Mouse (Mus musculus) kidney, adult 11 months (tissue): ENCODE measurements around the gene Elovl3.
"Not testable (repeated sequence)": the region's sequence is repeated elsewhere in the genome, so short reads cannot be mapped to it uniquely, and the experiment has no call there.

ENCODE experiments used
- DNase-seq: peaks from one replicate; pipeline ENCODE4 v3.0.0; 2022

Elovl3 gene

GRCm38 (mm10) chr19:46131694-46132525 is at the start of gene Elovl3:
Gene Elovl3 (plus strand): TSS chr19:46131897.
- peak; percentile 13 for DNase-seq

DNA sequence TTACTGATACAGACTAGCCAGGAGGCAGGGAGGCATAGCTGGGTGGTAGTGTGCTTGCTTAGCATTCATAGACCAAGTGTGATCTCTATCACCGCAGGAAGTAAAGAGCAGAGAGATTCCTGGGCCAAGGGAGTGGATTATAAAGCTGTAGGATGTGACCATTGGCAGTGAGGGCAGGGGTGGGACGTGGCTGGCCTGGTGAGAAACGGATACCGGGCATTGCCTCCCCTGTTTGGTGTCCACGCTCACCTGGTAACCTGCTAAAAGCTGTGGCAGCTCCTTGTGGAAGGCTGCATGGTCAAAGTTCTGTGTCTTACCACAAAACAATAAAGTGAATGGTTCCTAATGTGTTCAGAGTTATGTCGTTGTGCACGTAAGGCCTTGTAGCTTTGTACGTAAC is 46.5 kb upstream of the Elovl3 start:
- DNase-seq: no peak

GRCm38 (mm10) chr19:46086337-46086736 is 45.4 kb upstream of the Elovl3 start:
- DNase-seq: no peak

- no peak for DNase-seq
Measured at GRCm38 (mm10) chr19:46087871-46088270, 43.8 kb upstream of the Elovl3 start.

GRCm38 (mm10) chr19:46091641-46092040 is 40.1 kb upstream of the Elovl3 start:
- DNase-seq: no peak

DNA sequence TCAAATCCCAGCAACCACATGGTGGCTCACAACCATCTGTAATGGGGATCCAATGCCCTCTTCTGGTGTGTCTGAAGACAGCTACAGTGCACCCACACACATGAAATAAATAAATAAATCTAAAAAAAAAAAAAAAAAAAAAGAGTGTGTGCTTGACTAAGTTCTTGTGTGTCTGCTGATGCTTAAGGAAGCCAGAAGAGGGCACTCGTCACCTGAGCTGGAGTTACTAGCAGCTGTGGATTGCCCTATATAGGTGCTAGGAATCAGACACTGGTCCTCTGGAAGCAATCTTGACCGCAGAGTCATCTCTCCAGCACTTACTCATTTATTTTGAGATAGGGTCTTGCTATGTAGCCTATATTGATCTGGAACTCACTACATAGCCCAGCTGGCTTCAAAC is 37.6 kb upstream of the Elovl3 start:
- no peak for DNase-seq

GRCm38 (mm10) chr19:46095291-46095690 is 36.4 kb upstream of the Elovl3 start:
- no peak for DNase-seq

DNA sequence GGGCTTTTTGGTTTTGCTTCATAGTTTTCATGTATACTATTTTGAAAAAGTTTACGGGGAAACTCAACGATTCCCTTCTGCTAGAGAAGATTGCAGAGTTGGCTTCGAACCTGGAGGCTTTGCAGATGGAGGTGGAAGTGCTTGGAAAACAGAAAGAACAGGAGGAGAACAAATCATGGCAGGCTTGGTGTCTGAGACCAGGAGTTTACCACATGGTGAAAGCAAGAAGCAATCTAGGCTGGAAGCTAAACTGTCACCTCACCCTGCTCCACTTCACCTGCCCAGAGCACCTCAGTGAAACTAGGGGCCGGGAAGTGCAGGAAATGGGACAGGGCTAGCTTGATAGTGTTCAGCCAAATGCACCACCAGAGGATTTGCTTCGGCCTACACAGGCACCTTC is 35.3 kb upstream of the Elovl3 start:
- DNase-seq: no peak

GRCm38 (mm10) chr19:46099561-46099960 is 32.1 kb upstream of the Elovl3 start:
- DNase-seq: no peak

DNA sequence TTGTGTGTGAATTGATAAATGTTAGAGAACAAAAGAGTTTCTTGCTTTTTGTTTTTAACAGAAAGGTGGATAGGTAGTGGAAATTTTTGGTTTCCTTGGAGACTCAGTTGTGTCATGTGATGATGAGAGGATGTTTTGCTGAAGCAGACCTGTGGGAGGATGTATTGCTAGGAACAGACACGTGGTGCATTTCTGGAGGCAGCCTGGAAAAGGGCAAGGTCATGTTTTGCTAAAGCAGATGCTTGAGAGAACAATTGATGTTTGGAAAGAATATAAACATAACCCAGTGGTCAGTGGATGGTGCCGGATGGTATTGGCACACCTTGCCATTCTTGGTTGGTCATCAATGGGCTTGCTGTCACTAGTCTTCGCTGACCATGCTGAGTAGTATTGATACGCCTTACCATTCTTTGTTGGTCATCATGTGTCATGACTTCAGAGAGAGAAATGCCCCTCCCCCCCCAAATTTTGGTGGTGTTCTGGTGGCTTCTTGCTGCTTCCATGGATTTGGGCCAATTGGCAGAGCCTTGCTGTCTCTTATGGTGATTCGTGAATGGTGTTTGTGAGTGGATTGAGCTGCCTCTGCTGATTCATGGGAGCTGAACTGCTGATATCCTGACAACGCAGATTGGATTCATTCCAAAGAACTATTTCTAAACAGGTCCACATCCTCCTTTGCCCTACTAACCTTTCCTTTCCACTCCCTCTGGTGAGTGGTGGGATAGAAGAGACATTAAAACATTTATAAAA is 28.1 kb upstream of the Elovl3 start:
- DNase-seq: no peak

DNA sequence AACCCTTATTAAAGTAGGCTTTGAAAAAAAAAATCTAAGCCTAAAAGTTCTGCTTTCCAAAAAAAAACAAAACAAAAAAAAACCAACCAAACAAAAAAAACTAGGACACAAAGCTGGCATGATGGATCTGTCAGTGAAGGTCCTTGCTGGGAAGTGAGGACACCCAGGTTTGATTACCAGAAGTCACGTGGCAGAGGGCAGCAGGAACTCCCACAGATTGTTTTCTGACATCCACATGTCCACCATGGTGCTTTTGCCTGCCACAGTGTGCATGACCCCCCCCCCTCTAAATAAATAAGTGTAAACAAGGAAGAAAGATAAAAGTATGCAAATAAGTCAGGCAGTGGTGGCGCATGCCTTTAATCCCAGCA is 27.5 kb upstream of the Elovl3 start:
- DNase-seq: no peak

- DNase-seq: no peak
Measured at GRCm38 (mm10) chr19:46110214-46110613, 21.5 kb upstream of the Elovl3 start.

GRCm38 (mm10) chr19:46110781-46111180 is 20.9 kb upstream of the Elovl3 start:
- DNase-seq: no peak

DNA sequence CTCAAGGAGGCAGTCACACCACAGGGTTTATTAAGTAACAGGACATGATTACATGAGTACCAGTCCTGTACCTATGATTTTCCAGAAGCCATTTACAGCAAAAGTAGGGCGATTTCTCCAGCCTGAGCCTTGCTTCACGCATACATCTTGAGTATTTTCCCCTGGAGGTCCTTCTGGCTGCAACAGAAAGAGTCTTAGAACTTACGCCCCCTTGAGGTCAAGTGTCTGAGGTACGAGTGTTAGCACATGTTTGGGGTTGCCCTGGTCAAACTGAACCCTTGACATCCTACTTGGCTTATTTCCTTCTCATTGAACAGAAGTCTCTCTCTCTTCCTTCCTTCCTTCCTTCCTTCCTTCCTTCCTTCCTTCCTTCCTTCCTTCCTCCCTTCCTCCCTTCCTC is 17.1 kb upstream of the Elovl3 start:
- no peak for DNase-seq

GRCm38 (mm10) chr19:46119458-46119857 is 12.2 kb upstream of the Elovl3 start:
- no peak for DNase-seq

DNA sequence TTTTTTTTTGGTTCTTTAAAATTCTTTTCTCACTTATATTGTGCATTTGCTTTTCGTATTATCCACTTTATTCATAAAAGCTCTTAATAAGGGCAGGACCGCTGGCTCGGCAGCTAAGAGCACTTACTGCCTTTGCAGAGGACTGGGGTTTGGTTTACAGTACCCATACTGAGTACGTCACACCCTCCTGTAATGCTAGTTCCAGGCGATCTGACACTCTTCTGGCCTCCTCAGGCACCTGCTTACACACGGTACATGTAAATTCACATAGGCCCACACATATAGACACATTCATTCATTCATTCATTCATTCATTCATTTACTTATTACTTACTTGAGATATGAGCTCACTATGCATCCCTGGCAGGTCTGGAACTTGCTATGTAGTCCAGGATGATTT is 10.8 kb upstream of the Elovl3 start:
- DNase-seq: no peak

- DNase-seq: no peak
Measured at GRCm38 (mm10) chr19:46123876-46124275, 7.8 kb upstream of the Elovl3 start.

GRCm38 (mm10) chr19:46124651-46125050 is 7.0 kb upstream of the Elovl3 start:
- no peak for DNase-seq

DNA sequence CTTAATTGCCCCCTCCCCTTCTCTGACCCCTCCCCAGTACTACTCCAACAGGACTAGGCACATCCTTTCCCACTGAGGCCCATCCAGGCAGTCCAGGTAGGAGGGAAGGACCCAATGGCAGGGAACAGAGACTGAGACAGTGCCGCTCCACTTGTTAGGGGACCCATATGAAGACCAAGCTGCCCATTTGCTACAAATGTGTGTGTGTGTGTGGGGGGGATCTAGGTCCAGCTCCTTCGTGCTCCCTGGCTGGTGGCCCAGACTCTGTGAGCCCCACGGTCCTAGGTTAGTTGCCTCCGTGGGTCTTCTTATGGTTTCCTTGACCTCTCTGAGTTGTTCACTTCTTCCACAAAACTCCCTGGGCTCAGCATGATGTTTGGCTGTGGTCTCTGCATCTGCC is 5.4 kb upstream of the Elovl3 start:
- no peak for DNase-seq

GRCm38 (mm10) chr19:46129737-46130136 is 2.0 kb upstream of the Elovl3 start:
- not testable (repeated sequence) for DNase-seq

DNA sequence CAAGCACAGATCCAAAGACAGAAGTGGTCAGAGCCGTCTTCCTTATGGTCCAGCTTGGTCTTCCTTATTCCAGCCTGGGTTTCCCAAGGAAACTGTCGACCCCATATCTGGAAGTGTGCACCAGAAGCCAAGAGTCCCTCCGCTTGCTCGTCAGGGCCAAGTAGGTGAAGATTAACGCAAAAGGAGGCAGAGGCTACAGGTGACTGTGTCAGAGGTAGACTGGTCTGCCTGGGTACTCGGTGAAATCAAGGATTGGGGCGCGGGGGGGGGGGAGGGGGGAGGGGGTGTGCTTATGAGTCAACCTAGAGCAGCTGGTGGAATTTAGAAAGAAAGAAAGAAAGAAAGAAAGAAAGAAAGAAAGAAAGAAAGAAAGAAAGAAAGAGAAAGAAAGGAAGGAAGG is 414 bp upstream of the Elovl3 start:
- DNase-seq: no peak

DNA sequence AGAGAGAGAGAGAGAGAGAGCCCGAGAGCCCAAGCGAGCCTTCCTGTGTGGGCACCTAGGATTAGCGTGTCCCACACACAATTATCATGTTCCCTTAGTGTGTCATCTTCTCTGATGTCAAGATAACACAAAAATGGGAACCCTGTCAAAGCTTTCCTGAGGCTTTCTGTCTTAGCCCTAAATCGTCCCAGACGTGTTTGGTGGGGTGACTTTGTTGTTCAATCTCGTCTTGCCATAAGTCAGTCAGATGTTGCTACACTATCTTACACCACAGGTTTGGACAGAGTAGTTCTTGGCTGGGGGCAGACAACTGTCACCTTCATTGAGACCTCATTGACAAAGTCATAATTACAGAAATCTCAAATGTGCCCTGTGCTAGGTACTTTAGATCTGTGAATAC is 880 bp downstream of the Elovl3 start:
- no peak for DNase-seq

- peak; percentile 78 for DNase-seq
Measured at GRCm38 (mm10) chr19:46135297-46135696, 3.6 kb downstream of the Elovl3 start.
